Mouse (Mus musculus) hindbrain, postnatal 0 days (tissue): ENCODE measurements around the gene Ppp2r2c. TPM values are rescaled to one million over a fixed set of nuclear protein-coding genes. Genes with fewer than 3 reads are reported as not detected.

Experiments used
- ATAC-seq: fragments of 200-750 bp; cut with Nextera tagmentation; 2 replicates; pipeline ENCODE4 v1.8.0; 2017; ENCODE audit warnings: mild to moderate bottlenecking, moderate TSS enrichment, moderate library complexity
- DNase-seq: peaks from one replicate; pipeline ENCODE4 v3.0.0-alpha.2; 2015; ENCODE audit warnings: low spot score
- H3K27ac ChIP-seq: fragments of 300-500 bp; sonication (generic); 2 replicates; pipeline ENCODE4 v1.5.1; 2014; ENCODE audit warnings: mild to moderate bottlenecking
- H3K27me3 ChIP-seq: fragments of 300-500 bp; sonication (generic); 2 replicates; pipeline ENCODE4 v1.6.1; 2014; ENCODE audit warnings: low read length, mixed read lengths; ENCODE audit not compliant: insufficient read depth
- H3K36me3 ChIP-seq: fragments of 300-500 bp; sonication (generic); 2 replicates; pipeline ENCODE4 v1.6.1; 2014; ENCODE audit warnings: low read length, mixed read lengths; ENCODE audit not compliant: insufficient read depth
- H3K4me1 ChIP-seq: fragments of 300-500 bp; sonication (generic); 2 replicates; pipeline ENCODE4 v1.6.1; 2014; ENCODE audit warnings: antibody characterized with exemption, low read length, mixed read lengths; ENCODE audit not compliant: insufficient read depth
- H3K4me2 ChIP-seq: fragments of 300-500 bp; sonication (generic); 2 replicates; pipeline ENCODE4 v1.6.1; 2014; ENCODE audit warnings: low read depth, mild to moderate bottlenecking, low read length, moderate library complexity, mixed read lengths
- H3K4me3 ChIP-seq: fragments of 300-500 bp; sonication (generic); 2 replicates; pipeline ENCODE4 v1.5.1; 2014; ENCODE audit warnings: low read length
- H3K9ac ChIP-seq: fragments of 300-500 bp; sonication (generic); replicated peaks from 2 replicates; pipeline ENCODE4 v1.6.1; 2014; ENCODE audit warnings: mild to moderate bottlenecking, low read length, moderate library complexity, mixed read lengths
- H3K9me3 ChIP-seq: fragments of 300-500 bp; sonication (generic); 2 replicates; pipeline ENCODE4 v1.6.1; 2016; ENCODE audit warnings: low read length, mixed read lengths
- CTCF ChIP-seq: IDR thresholded peaks from 2 replicates; pipeline ENCODE4 v1.5.1; 2016; ENCODE audit warnings: antibody characterized with exemption, control low read depth, low read depth
- WGBS: fragments of 180-500 bp; shearing (Covaris S2); extraction: QIAGEN DNeasy Blood & Tissue Kit; methylation state at CpG from one replicate; pipeline ENCODE4 v1.1.7; 2014; 5-methylcytosine and 5-hydroxymethylcytosine counted together
- polyA plus RNA-seq: library from polyadenylated mRNA; unstranded; fragments of >200 nt; fragmentation: Nextera tagmentation; extraction: Ambion mirVana; gene quantifications from 2 replicates; pipeline ENCODE4 v1.2.1, GENCODE M21; 2015
- total RNA-seq: library from RNA; depleted of rRNA; stranded (reverse); fragments of >200 nt; gene quantifications from 2 replicates; pipeline ENCODE4 v1.2.3, GENCODE M21; 2014

Ppp2r2c gene
- total and polyA plus RNA-seq, 2 experiments from 2014 or later: 103 to 263 TPM

DNA sequence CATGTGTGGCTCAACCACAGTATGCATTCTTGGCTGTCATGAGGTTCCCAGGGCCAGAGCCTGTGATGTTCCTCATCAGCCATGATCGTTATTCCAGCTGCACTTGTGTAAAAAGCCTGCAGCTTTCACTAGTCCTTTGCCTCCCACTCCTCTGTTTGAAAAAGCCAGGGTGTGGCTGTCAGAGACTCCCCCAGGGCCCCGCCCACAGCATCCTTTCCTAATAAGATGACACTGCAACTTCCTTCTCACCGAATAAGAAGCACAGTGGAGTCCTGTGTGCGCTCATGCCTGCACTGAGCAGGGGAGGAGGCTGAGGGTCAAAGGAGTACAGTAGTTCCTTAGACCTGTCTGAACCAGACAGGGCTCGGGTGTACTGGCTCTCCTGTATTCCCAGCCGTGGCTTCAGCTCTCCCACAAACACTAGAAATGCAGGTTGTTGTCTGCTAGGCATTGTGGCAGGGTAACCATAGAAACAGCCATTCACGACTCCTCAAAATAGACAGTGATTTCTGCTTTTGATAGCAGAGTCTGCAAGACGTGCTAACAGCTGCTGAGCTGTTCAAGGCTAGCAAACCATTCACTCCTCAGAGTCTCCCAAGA lies 76.9 kb downstream of the Ppp2r2c start:
- H3K4me1 ChIP-seq: no peaks in the 10 kb centered on the region
- ATAC-seq (peak; percentile 72), DNase-seq (peak; percentile 44)
- peaks cover 9% of the 10 kb centered on the region; the same call in 1 of the 2 replicates for H3K36me3 ChIP-seq
- no peak overlapping the region for H3K4me2 ChIP-seq
- H3K9me3 ChIP-seq: no peaks in the 10 kb centered on the region
- H3K4me3 ChIP-seq: no peak overlapping the region
- 27% methylated on average over 8 of the region's 8 CpGs for WGBS
- no peak overlapping the region for H3K9ac ChIP-seq
- H3K27me3 ChIP-seq: no peaks in the 10 kb centered on the region
- peak overlapping the region; percentile 69 for H3K27ac ChIP-seq
- TF ChIP-seq CTCF: no peak

DNA sequence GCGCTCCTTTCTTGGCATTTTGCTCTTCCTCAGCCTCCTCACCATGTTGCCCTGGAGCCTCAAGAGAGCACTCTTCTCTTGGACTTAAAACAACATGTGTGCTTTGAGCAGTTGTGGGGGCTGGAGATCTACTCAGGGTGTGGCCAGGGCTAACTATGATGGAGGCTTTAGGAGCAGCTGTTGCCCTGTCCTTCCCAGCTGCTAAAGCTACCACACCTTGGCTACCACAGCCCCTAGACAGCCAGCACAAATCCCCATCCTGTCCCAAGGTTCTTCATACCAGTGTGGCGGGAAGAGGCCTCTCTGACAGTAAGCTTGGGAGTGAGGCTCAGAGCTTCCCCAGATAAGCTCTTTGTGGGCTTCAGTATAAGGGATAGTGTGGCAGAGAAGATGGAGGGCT lies 77.4 kb downstream of the Ppp2r2c start:
- ATAC-seq: no peak

GRCm38 (mm10) chr5:36946445-36946844 lies 78.1 kb downstream of the Ppp2r2c start:
- H3K4me3 ChIP-seq: no peak overlapping the region
- H3K36me3 ChIP-seq: peaks cover 9% of the 10 kb centered on the region; the same call in 1 of the 2 replicates
- peak; percentile 97 for TF ChIP-seq CTCF
- no peaks in the 10 kb centered on the region for H3K27me3 ChIP-seq
- WGBS: 26% methylated on average over 5 of the region's 5 CpGs
- H3K9ac ChIP-seq: no peak overlapping the region
- no peak overlapping the region for H3K27ac ChIP-seq
- no peaks in the 10 kb centered on the region for H3K4me1 ChIP-seq
- no peak overlapping the region for H3K4me2 ChIP-seq
- H3K9me3 ChIP-seq: no peaks in the 10 kb centered on the region
- ATAC-seq (peak; percentile 41), DNase-seq (peak; percentile 89)

More for the DNA sequence above, 77.4 kb downstream of the Ppp2r2c start:
- Histone ChIP-seq H3K4me1 (no peaks in the 10 kb centered on the region), H3K9ac (no peak overlapping the region), H3K9me3 (no peaks in the 10 kb centered on the region), H3K4me3 (no peak overlapping the region), H3K4me2 (no peak overlapping the region), H3K27ac (peak overlapping the region; percentile 69), H3K27me3 (no peaks in the 10 kb centered on the region), H3K36me3 (peaks cover 9% of the 10 kb centered on the region; the same call in 1 of the 2 replicates)
- 74% methylated on average over 2 of the region's 2 CpGs for WGBS
- TF ChIP-seq CTCF: no peak
- DNase-seq: no peak

DNA sequence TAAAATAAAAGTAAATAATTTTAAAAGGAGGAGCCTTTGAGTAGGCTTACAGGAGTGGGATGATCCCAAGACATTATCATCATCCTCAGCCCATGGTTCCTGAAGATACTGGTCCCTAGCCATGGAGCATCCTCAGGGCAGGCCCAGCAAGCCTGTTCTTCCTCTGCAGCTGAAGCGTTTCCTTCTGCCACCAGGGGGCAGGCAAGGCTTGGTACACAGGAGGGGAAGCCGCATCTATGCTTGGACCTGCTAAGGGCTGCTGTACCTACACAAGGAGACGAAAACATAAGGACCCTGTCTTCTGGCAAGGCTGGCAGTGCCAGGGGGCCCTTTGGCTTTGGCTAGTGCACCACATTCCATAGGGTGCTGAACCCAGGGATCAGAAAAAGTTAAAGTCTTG lies 80.5 kb downstream of the Ppp2r2c start:
- H3K4me3 ChIP-seq: no peak overlapping the region
- H3K9ac ChIP-seq: no peak overlapping the region
- peak; percentile 98 for TF ChIP-seq CTCF
- H3K4me2 ChIP-seq: no peak overlapping the region
- WGBS: 6% methylated on average over 3 of the region's 3 CpGs
- peaks cover 25% of the 10 kb centered on the region; the same call in 1 of the 2 replicates for H3K36me3 ChIP-seq
- ATAC-seq: peak; percentile 54
- H3K27ac ChIP-seq: no peak overlapping the region
- DNase-seq: peak; percentile 90
- no peaks in the 10 kb centered on the region for H3K27me3 ChIP-seq
- no peaks in the 10 kb centered on the region for H3K9me3 ChIP-seq
- H3K4me1 ChIP-seq: no peaks in the 10 kb centered on the region

- peak; percentile 46 for TF ChIP-seq CTCF
- Histone ChIP-seq H3K4me2 (no peak overlapping the region), H3K4me1 (no peaks in the 10 kb centered on the region), H3K27me3 (no peaks in the 10 kb centered on the region), H3K9me3 (no peaks in the 10 kb centered on the region), H3K9ac (no peak overlapping the region), H3K36me3 (peaks cover 25% of the 10 kb centered on the region; the same call in 1 of the 2 replicates), H3K4me3 (no peak overlapping the region), H3K27ac (no peak overlapping the region)
- DNase-seq (no peak), ATAC-seq (no peak)
- WGBS: 54% methylated on average over 2 of the region's 2 CpGs
Observed at GRCm38 (mm10) chr5:36950871-36951270, 82.6 kb downstream of the Ppp2r2c start.

- Histone ChIP-seq H3K4me1 (no peaks in the 10 kb centered on the region), H3K9me3 (no peaks in the 10 kb centered on the region), H3K27ac (no peak overlapping the region), H3K4me3 (no peak overlapping the region), H3K36me3 (peaks cover 29% of the 10 kb centered on the region; the same call in 1 of the 2 replicates), H3K9ac (no peak overlapping the region), H3K4me2 (no peak overlapping the region), H3K27me3 (no peaks in the 10 kb centered on the region)
- no peak for DNase-seq
- WGBS: 91% methylated on average over 15 of the region's 15 CpGs
- TF ChIP-seq CTCF: no peak
- no peak for ATAC-seq
Observed at GRCm38 (mm10) chr5:36952311-36952710, 84.0 kb downstream of the Ppp2r2c start.

DNA sequence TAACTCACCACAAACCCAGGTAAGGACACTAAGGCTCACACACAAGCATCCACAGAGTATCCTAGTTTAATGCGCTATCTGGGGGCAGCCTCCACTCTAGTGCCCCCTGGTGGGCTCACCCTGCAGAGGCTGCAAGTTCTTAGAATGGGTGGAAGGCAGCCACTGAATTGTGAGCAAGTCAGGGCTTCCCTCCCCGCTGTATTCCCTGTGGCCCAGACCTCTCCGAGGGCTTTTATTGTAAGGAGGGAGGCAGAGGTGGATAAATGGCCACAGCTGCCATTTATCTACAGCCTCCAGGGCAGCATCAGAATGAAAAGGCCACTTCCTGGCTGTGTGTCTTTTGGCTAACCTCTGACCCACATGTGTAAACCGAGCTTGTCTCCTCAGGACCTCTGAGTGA lies 87.1 kb downstream of the Ppp2r2c start:
- Histone ChIP-seq H3K4me3 (no peak overlapping the region), H3K9ac (no peak overlapping the region), H3K36me3 (peaks cover 20% of the 10 kb centered on the region; the same call in 1 of the 2 replicates), H3K27me3 (no peaks in the 10 kb centered on the region), H3K4me2 (no peak overlapping the region), H3K4me1 (no peaks in the 10 kb centered on the region; the same call in 1 of the 2 replicates), H3K9me3 (no peaks in the 10 kb centered on the region), H3K27ac (no peak overlapping the region)
- ATAC-seq (no peak), DNase-seq (peak; percentile 32)
- WGBS: 24% methylated on average over 4 of the region's 4 CpGs
- TF ChIP-seq CTCF: peak; percentile 58
